Mouse (Mus musculus) stomach, embryonic 14.5 days (tissue): ENCODE results near the gene Fhdc1. TPM values are rescaled to one million over a fixed set of nuclear protein-coding genes. Genes with fewer than 3 reads are reported as not detected.
A peak's percentile ranks its signal among the peaks of the same experiment; 100 is the strongest.

ENCODE experiments used
- ATAC-seq: fragments of 200-750 bp; cut with Nextera tagmentation; 2 replicates; pipeline ENCODE4 v1.8.0; 2017; ENCODE audit warnings: low read depth, moderate TSS enrichment; ENCODE audit not compliant: insufficient number of reproducible peaks, insufficient read depth, low FRiP score
- H3K27ac ChIP-seq: fragments of 300-500 bp; sonication (generic); 2 replicates; pipeline ENCODE4 v1.5.1; 2014; ENCODE audit warnings: mild to moderate bottlenecking, low read length, moderate library complexity, mixed read lengths
- H3K27me3 ChIP-seq: fragments of 300-500 bp; sonication (generic); 2 replicates; pipeline ENCODE4 v1.6.1; 2014; ENCODE audit warnings: low read length, control low read depth, mixed read lengths; ENCODE audit not compliant: control insufficient read depth, insufficient read depth
- H3K36me3 ChIP-seq: fragments of 300-500 bp; sonication (generic); 2 replicates; pipeline ENCODE4 v1.6.1; 2014; ENCODE audit warnings: mild to moderate bottlenecking, control low read depth, low read length, moderate library complexity, mixed read lengths; ENCODE audit not compliant: control insufficient read depth, insufficient read depth
- H3K4me1 ChIP-seq: fragments of 300-500 bp; sonication (generic); 2 replicates; pipeline ENCODE4 v1.6.1; 2014; ENCODE audit warnings: low read length, control low read depth, mixed read lengths; ENCODE audit not compliant: control insufficient read depth, insufficient read depth
- H3K4me2 ChIP-seq: fragments of 300-500 bp; sonication (generic); replicated peaks from 2 replicates; pipeline ENCODE4 v1.6.1; 2014; ENCODE audit warnings: low read depth, low read length, control low read depth
- H3K4me3 ChIP-seq: fragments of 300-500 bp; sonication (generic); 2 replicates; pipeline ENCODE4 v1.5.1; 2014; ENCODE audit warnings: low read depth, low read length, control low read depth
- H3K9ac ChIP-seq: fragments of 300-500 bp; sonication (generic); replicated peaks from 2 replicates; pipeline ENCODE4 v1.6.1; 2014; ENCODE audit warnings: low read depth, mild to moderate bottlenecking, control low read depth, low read length, moderate library complexity, mixed read lengths
- H3K9me3 ChIP-seq: fragments of 300-500 bp; sonication (generic); 2 replicates; pipeline ENCODE4 v1.6.1; 2016; ENCODE audit warnings: low read depth, low read length, control low read depth; ENCODE audit not compliant: control insufficient read depth
- WGBS: fragments of 180-500 bp; shearing (Covaris S2); extraction: QIAGEN DNeasy Blood & Tissue Kit; methylation state at CpG from one replicate; pipeline ENCODE4 v1.1.7; 2014; 5-methylcytosine and 5-hydroxymethylcytosine counted together
- polyA plus RNA-seq: library from polyadenylated mRNA; unstranded; fragments of >200 nt; fragmentation: Nextera tagmentation; extraction: Ambion mirVana; gene quantifications from 2 replicates; pipeline ENCODE4 v1.2.1, GENCODE M21; 2014

Fhdc1 gene
- polyA plus RNA-seq, 1 experiment from 2014 or later, result 12.1 TPM

- Histone ChIP-seq H3K4me1 (peaks cover 26% of the 10 kb centered on the region), H3K27ac (no peak overlapping the region), H3K9me3 (no peaks in the 10 kb centered on the region), H3K27me3 (no peaks in the 10 kb centered on the region), H3K4me3 (no peak overlapping the region), H3K4me2 (no peak overlapping the region), H3K36me3 (no peaks in the 10 kb centered on the region), H3K9ac (no peak overlapping the region)
- ATAC-seq, result 0 out of 2 replicates have a peak, but pooled peaks have one; percentile 37
- 24% methylated on average over 11 of the region's 11 CpGs for WGBS
These were observed 44.8 kb downstream of the Fhdc1 start for GRCm38 (mm10) chr3:84435288-84436043.

GRCm38 (mm10) chr3:84432797-84433445 is 47.3 kb downstream of the Fhdc1 start:
- Histone ChIP-seq H3K27ac (no peak overlapping the region), H3K36me3 (no peaks in the 10 kb centered on the region), H3K9me3 (no peaks in the 10 kb centered on the region), H3K4me2 (no peak overlapping the region), H3K4me3 (no peak overlapping the region), H3K27me3 (no peaks in the 10 kb centered on the region), H3K4me1 (peaks cover 36% of the 10 kb centered on the region), H3K9ac (no peak overlapping the region)
- no peak for ATAC-seq
- 82% methylated on average over 10 of the region's 10 CpGs for WGBS

GRCm38 (mm10) chr3:84431257-84431656 is 49.0 kb downstream of the Fhdc1 start:
- no peak for ATAC-seq
- Histone ChIP-seq H3K4me2 (no peak overlapping the region), H3K9ac (no peak overlapping the region), H3K4me3 (no peak overlapping the region), H3K4me1 (peaks cover 35% of the 10 kb centered on the region), H3K27ac (no peak overlapping the region), H3K9me3 (no peaks in the 10 kb centered on the region), H3K36me3 (no peaks in the 10 kb centered on the region), H3K27me3 (no peaks in the 10 kb centered on the region)
- WGBS, result 26% methylated on average over 5 of the region's 5 CpGs

GRCm38 (mm10) chr3:84430152-84430551 is 50.1 kb downstream of the Fhdc1 start:
- Histone ChIP-seq H3K4me2 (no peak overlapping the region), H3K9me3 (no peaks in the 10 kb centered on the region), H3K27ac (no peak overlapping the region), H3K4me1 (peaks cover 24% of the 10 kb centered on the region), H3K27me3 (no peaks in the 10 kb centered on the region), H3K36me3 (no peaks in the 10 kb centered on the region), H3K9ac (no peak overlapping the region), H3K4me3 (no peak overlapping the region)
- 51% methylated on average over 2 of the region's 2 CpGs for WGBS
- no peak for ATAC-seq

- Histone ChIP-seq H3K36me3 (no peaks in the 10 kb centered on the region), H3K4me1 (peaks cover 26% of the 10 kb centered on the region), H3K4me3 (no peak overlapping the region), H3K9me3 (no peaks in the 10 kb centered on the region), H3K4me2 (no peak overlapping the region), H3K9ac (no peak overlapping the region), H3K27ac (no peak overlapping the region), H3K27me3 (no peaks in the 10 kb centered on the region)
- 89% methylated on average over 12 of the region's 12 CpGs for WGBS
- ATAC-seq, result no peak
These were observed 51.1 kb downstream of the Fhdc1 start for GRCm38 (mm10) chr3:84428994-84429725.

GRCm38 (mm10) chr3:84427779-84428178 is 52.5 kb downstream of the Fhdc1 start:
- no peaks in the 10 kb centered on the region for H3K27me3 ChIP-seq
- no peak overlapping the region for H3K4me2 ChIP-seq
- no peaks in the 10 kb centered on the region for H3K36me3 ChIP-seq
- peak; percentile 78; the same call in 1 of the 2 replicates for ATAC-seq
- H3K4me1 ChIP-seq, result peaks cover 26% of the 10 kb centered on the region
- H3K9me3 ChIP-seq, result no peaks in the 10 kb centered on the region
- H3K27ac ChIP-seq, result no peak overlapping the region
- no peak overlapping the region for H3K4me3 ChIP-seq
- no peak overlapping the region for H3K9ac ChIP-seq
- WGBS, result 63% methylated on average over 5 of the region's 5 CpGs

GRCm38 (mm10) chr3:84422340-84422739 is 57.9 kb downstream of the Fhdc1 start:
- WGBS, result 52% methylated on average over 5 of the region's 5 CpGs
- Histone ChIP-seq H3K27ac (no peak overlapping the region), H3K9ac (no peak overlapping the region), H3K9me3 (no peaks in the 10 kb centered on the region), H3K27me3 (no peaks in the 10 kb centered on the region), H3K36me3 (no peaks in the 10 kb centered on the region), H3K4me1 (0 out of 2 replicates have a peak, but pooled peaks cover 6% of the 10 kb centered on the region), H3K4me3 (no peak overlapping the region), H3K4me2 (no peak overlapping the region)
- ATAC-seq, result no peak

- Histone ChIP-seq H3K4me1 (peaks cover 4% of the 10 kb centered on the region; the same call in 1 of the 2 replicates), H3K27me3 (no peaks in the 10 kb centered on the region), H3K9ac (no peak overlapping the region), H3K27ac (no peak overlapping the region), H3K4me2 (no peak overlapping the region), H3K4me3 (no peak overlapping the region), H3K9me3 (no peaks in the 10 kb centered on the region), H3K36me3 (no peaks in the 10 kb centered on the region)
- WGBS, result 47% methylated on average over 4 of the region's 4 CpGs
- no peak for ATAC-seq
These were observed 66.4 kb downstream of the Fhdc1 start for GRCm38 (mm10) chr3:84413868-84414267.
